Mouse (Mus musculus): ENCODE measurements at regions not wholly inside any gene's neighbourhood (a gene's known extent, or its start where the extent isn't known, plus 50 kb on each side); places are given as distances from the start of the nearest gene placed in this dataset.

GRCm38 (mm10) chr11:44156081-44156480 is 243.8 kb upstream of the Il12b start:
- in situ Hi-C loops (cut with MboI), result no loop called here

DNA sequence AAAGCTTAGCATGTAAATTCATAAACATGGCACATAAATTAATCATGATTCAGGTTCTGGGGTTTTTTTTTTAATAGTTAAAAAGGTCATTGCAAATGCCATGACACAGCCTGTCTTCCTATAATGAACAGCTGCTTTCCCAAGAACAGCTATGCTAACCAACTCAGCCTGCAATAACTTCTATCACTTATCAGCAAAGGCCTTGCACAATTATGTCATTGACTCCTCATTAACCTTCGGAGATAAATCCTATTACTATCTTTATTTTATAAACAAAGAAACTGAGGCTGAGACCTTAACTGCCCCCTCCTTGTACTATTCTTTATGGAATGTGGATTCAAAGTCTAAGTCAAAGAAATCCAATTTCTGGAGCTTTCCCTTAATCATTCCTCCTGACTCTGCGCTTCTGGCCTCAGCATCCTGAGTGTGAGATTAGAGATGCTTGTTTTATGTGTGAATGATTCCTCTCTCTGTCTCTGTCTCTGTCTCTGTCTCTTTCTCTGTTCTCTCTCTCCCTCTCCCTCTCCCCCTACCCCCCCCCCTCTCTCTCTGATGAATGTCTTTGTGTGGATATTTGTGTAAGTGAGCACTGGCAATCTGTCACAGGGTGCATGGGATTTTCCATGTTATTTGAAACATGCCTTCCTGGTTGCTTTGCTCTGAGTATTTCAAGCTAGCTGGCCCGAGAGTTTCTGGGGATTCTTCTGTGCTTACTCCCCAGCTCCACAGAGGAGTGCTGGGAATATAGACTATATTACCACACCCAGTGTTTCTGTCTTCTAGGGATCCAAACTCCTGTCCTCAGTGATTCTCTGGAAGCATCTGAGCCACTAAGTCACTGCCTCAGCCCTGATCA is 243.1 kb upstream of the Il12b start:
- in situ Hi-C loops (cut with MboI), result no loop called here

DNA sequence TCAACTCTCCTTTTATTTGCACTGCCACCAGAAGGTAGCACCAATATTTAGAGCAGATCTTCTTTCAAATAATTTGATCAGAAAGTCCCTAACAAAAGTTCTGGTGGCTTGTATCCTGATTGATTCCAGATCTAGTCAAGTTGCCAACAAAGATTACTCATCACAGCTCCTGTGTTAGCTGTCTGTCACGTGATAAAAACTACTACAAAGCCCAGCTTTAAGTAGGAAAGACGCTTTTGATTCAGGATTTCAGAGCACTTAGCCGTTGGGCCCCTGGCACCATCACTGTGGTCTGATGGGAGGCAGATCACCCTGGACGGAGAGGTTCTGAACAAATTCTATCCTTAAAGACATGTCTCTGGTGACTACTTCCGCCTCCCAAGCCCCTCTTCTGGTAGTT is 241.6 kb upstream of the Il12b start:
- in situ Hi-C loops (cut with MboI), result no loop called here

- in situ Hi-C loops (cut with MboI), result no loop called here
Measured at GRCm38 (mm10) chr11:44161734-44162418, 238.0 kb upstream of the Il12b start.

DNA sequence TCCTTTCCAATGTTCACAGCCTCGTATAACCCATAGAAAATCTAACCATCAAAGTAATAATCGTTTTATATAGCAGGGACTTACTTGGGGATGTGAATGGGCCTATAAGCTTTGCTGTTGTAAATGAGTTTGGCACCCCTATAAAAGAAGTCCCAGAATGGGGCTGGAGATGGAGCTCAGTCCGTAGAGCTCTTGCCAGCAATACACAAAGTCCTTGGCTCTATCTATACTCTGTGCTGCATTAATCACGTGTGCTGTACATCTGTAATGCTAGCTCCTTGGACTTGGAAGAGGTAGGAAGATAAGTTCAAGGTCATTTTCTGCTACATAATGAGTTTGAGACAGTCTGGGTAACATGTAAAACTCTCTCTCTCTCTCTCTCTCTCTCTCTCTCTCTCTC is 236.8 kb upstream of the Il12b start:
- in situ Hi-C loops (cut with MboI), result no loop called here

DNA sequence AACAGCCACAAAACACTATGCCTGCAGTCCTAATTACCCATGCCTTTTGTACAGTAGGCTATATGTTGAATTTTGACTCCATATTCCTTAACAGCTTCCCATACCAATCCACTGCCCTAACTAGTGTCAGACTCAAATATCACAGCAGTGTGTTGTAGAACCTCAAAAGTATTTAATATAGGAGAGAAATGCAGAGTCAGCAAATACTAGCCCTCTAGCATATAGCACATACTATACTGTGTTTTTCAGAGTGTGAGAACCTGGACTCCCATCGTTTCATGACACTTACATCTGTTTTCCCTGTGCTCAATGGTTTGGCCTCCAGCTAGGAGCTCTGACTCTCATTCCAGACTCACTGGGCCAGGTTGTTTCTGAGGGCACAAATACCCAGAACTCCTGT is 236.1 kb upstream of the Il12b start:
- in situ Hi-C loops (cut with MboI), result no loop called here

DNA sequence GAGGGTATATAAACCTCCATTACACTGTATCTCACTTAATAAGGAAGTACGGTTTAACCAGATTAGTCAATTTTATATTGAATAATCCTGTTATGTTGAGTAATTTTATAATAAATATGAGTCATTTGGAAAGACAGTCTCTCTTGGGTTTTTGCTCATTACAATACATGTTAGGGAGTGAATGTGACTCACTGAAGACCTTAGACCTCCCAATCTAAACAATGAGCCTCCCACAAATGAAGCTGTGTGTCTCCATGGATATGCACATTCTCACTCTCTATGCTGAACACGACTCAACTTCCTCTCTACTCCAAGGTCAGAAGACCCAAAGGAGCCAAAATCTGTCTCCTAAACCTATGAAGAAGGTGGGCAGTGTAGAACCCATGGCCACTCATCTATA is 235.7 kb upstream of the Il12b start:
- in situ Hi-C loops (cut with MboI), result no loop called here

DNA sequence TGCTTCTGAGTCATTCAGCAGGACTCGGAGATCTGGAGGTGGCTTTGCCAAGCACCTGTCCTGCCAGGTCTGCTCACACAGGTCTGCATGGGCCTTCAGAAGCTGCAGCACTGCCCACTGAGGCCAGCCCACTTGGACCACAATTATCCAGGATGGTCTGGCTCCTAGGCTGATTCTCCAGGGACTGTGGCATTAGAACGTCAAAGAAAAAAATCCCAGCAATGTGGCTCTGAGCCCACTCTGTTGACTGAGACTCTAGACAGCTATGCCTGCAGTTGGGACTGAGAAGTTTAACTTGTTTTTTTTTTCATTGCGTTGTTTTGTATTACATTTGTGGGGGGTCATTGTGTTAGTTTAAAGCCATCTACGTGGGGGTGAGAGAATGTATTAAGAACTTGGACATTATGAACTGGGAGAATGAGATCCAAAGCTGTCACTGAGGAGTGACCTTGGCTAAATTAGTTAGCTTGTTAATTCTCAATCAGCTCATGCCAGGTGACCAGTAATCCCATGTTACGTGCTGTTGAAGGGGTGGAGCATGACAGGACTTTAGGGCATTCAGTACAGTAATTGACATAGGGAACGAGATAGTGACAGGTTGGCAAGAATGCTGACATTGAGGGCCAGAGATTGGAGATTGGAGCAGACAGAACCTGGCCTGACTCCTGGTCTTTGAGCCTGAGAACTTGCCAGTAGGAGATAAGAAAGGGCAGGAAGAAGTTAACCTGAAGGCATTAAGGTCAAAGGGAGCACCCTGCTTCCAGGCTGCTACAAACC is 232.0 kb upstream of the Il12b start:
- in situ Hi-C loops (cut with MboI), result no loop called here

DNA sequence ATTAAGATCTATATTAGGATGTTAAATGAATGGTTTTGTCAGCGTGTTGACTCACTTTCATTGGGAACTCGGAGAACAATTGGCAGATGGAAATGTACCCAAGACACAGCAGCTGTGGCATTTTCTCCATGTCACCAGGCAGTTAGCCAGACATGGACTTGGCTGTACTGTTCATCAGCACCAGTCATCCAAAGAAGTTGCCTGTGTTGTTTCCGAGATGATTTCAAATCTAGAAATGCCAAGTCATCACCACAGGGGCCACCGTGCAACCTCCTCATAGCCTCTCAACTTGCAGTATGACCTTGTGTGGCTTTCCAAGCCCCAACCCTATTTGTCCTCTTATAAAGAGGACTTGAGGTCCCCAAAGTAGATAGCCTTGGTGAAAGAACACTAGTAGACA is 227.4 kb upstream of the Il12b start:
- in situ Hi-C loops (cut with MboI), result no loop called here

DNA sequence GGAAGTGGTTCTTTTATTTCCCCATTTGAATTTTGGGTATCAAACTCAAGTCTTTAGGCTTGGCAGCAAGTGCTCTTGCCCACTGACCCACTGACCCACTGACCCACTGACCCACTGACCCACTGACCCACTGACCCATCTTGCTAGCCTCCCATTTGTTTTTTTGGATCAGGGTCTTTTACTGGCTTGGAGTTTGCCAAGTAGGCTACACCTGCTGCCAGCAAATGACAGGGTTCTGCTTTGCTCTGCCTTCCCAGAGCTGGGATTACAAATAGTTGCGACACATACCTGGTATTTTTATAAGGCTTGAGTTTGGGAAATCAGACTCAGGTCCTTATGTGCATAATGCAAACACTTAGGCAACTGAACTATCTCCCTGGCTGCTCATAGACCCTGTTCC is 226.7 kb upstream of the Il12b start:
- in situ Hi-C loops (cut with MboI), result no loop called here

DNA sequence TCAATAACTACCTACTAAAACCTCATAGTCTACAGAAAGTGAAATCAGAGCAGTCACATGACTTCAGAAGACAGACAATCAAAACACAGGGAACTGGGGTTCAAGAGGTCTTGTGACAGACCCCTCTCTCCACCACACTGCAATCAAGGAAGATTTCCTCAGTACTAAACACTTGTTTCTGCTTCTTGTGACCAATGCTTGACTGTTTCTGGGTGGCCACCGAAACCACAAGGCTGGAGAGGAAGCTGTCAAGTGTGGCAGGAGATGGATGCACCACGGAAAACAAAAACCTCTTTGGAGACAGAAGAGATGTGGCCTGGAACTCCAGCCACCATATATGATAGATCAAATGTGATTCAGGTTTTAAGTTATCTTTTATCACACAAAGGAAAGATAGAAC is 225.3 kb upstream of the Il12b start:
- in situ Hi-C loops (cut with MboI), result no loop called here

GRCm38 (mm10) chr11:44179711-44180110 is 220.2 kb upstream of the Il12b start:
- in situ Hi-C loops (cut with MboI), result no loop called here

- in situ Hi-C loops (cut with MboI), result no loop called here
Measured at GRCm38 (mm10) chr11:44183823-44184222, 216.0 kb upstream of the Il12b start.

DNA sequence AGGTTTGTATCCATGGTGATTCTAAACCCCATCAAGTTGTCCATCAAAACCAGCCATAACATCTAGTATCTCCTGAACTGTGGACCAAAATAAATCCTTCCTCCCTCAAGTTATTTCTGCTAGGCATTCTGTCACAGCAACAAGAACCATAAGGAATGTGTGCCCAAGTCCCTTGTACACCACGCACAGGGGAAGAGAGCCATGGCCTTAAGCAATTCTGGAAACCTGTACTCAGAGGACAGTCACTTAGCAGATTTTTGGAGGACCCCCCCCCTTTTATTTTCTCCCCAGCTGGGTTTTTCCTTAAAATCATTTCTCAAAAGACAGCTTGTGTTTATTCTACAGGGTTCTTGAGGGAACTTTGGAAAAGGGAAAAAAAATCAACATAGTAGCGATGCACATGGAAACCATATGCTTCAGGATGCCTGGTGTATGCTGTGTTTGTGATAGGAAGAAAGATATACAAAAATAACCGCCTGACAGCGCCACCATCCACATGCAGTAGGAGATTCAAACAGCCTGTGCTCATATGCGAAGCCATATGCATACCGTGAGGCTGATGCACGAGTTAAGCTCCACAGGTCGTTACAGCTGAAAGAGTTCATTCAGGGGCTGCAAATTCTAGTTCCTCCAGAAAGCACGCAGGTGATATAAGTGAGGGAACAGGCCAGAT is 214.5 kb upstream of the Il12b start:
- in situ Hi-C loops (cut with MboI), result no loop called here

GRCm38 (mm10) chr11:44188202-44188601 is 211.7 kb upstream of the Il12b start:
- in situ Hi-C loops (cut with MboI), result no loop called here

GRCm38 (mm10) chr11:44193806-44194205 is 206.1 kb upstream of the Il12b start:
- in situ Hi-C loops (cut with MboI), result no loop called here

DNA sequence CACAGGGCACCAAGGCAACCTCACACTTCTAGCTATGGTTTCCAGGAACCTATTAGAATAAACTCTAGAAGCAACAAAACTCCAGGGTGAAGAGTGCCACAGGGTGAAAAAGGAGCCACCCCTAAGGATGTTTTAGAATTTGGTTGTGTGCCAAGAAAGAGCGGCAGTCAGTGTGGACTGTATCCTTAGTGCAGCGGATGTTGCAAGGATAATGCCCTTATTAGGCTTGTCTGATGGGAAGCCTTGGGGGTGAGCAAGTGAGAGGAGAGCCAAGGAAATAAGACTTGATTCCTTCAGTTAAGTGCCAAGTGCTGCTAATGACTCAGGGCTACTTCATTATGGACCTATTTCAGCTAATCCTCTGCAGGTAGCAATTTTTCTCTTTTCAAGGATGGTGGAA is 197.1 kb upstream of the Il12b start:
- in situ Hi-C loops (cut with MboI), result no loop called here

- in situ Hi-C loops (cut with MboI), result no loop called here
Measured at GRCm38 (mm10) chr11:44204384-44204783, 195.5 kb upstream of the Il12b start.

DNA sequence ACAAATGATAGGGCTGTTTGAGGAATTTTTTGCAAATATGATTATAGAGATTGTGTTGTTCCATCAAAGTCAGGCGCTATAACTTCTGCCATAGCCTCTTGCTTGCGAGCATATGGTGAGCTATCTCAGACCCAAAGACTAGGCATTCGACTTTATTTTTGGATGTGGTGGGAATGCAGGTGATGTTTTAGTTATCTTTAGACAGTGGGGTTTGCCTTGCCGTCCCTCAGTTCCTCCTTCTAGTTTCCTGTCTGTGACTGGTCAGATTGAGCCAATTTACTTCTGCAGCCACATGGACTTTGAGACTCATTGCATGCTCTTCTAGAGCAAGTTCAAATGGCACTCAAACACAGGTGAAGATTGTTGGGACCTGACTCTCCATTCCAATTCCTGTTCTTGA is 193.0 kb upstream of the Il12b start:
- in situ Hi-C loops (cut with MboI), result no loop called here

GRCm38 (mm10) chr11:44211871-44212441 is 187.9 kb upstream of the Il12b start:
- in situ Hi-C loops (cut with MboI), result no loop called here

- in situ Hi-C loops (cut with MboI), result no loop called here
Measured at GRCm38 (mm10) chr11:44214095-44214494, 185.8 kb upstream of the Il12b start.

DNA sequence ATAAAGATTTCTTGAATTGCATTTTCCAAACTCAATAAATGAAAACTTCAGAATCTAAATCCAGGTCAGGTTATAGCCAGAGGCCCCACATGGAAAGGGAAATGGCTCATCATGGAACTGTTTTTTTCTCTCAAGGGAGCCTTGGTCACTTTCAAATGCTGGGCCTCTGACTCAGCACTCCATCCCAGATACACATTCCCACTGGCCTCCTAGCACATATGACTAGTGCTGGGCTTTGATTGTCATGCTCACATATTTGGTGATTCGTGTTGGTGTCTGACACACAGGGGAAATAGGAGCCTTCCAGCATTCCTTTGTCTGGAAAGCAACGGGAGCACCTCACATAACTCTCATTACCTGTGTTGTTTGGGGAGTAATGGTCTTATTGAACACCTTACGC is 183.5 kb upstream of the Il12b start:
- in situ Hi-C loops (cut with MboI), result no loop called here

All from mature B cell (primary cell).